Mouse (Mus musculus) erythroblast, embryonic 14.5 days (primary cell): ENCODE measurements around the gene Dhx32.

Experiments used
- GATA1 ChIP-seq: IDR thresholded peaks from 2 replicates; pipeline ENCODE4 v1.6.1; 2012; ENCODE audit warnings: low read length, inconsistent platforms, mixed read lengths
- TAL1 ChIP-seq: IDR thresholded peaks from 3 replicates; pipeline ENCODE4 v1.6.1; 2012; ENCODE audit warnings: low read length, inconsistent platforms, mixed read lengths

GRCm38 (mm10) chr7:133684110-133684509 is 98.4 kb downstream of the Dhx32 start:
- TF ChIP-seq GATA1 (no peak), TAL1 (no peak)
